Mouse (Mus musculus): ENCODE measurements around the gene Mypn.

Mypn gene

GRCm38 (mm10) chr10:63099521-63099920, 104.2 kb downstream of the Mypn start, which contains the start of gene Atoh7:
Atoh7 (plus strand) TSS chr10:63099651.
- DNase-seq = peak in 1 of 2 experiments; percentile 19

- no peak for DNase-seq
These were observed 105.6 kb downstream of the Mypn start for GRCm38 (mm10) chr10:63098191-63098590.

GRCm38 (mm10) chr10:63096757-63097156, 107.0 kb downstream of the Mypn start:
- DNase-seq = no peak

GRCm38 (mm10) chr10:63092616-63093550, 110.9 kb downstream of the Mypn start:
- no peak for DNase-seq

- DNase-seq = no peak
These were observed 111.8 kb downstream of the Mypn start for GRCm38 (mm10) chr10:63091915-63092314.

- peak; percentile 21 to 37 for DNase-seq
These were observed 113.8 kb downstream of the Mypn start for GRCm38 (mm10) chr10:63089758-63090571.

- no peak for DNase-seq
These were observed 114.5 kb downstream of the Mypn start for GRCm38 (mm10) chr10:63089103-63089757.

- no peak for DNase-seq
These were observed 117.4 kb downstream of the Mypn start for GRCm38 (mm10) chr10:63086304-63086703.

GRCm38 (mm10) chr10:63065988-63066387, 137.8 kb downstream of the Mypn start:
- peak; percentile 88 to 91 for DNase-seq
